10 mouse cellular contexts compared by ENCODE assay signal in the genomic region with DNA sequence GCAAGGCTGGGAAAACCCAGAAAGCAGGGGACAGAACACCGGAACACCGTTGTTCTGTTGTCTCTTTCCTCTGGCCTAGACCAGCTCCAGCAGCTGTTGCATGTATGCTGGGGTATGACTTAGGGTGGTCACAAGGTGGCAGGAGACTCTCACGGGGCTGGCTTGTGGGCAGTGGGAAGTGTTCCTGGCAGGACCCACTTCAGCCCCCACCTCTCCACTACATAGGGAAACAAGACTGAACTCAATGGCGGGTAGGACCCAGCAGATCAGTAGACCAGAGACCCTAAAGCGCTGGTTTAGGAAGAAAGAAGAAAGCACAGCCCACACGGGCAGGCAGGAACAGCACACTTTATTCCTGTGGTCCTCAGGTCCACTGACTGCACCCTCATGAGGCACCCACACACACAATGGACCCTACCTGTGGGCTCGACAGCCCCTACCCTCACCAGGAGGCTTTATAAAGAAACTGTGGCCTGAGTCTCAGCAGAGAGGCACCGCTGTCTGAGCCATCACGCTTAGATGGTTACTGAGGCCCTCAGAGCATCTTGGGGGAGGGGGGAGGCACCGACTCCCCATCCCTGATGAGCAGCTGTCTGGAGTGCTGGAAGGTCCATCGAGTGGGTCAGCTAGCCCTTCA. TPM values are rescaled to one million over a fixed set of nuclear protein-coding genes. Genes with fewer than 3 reads are reported as not detected.
DNase-seq lines count a peak whose midpoint lies in the region; ATAC-seq and TF ChIP-seq lines count a peak whose summit lies in the region.
"Had no signal": no experiment of that assay in that cellular context is flagged by ENCODE, and none has a peak within 500 bp of the region (broad histone marks: within the 10 kb centered on the region; RNA-seq: fewer than 3 reads in every experiment).

No protein-coding gene starts in this region.

- H3K27me3 ChIP-seq in MEL (ENCODE audit: control insufficient read depth in 1 of 2, insufficient read depth in 2 of 2, low read length in 2 of 2), result no peaks in the 10 kb centered on the region
- H3K27me3 ChIP-seq in hindbrain, embryonic 11.5 days (ENCODE audit: control insufficient read depth, insufficient read depth, low read length), result no peaks in the 10 kb centered on the region

- TF ChIP-seq POLR2A in MEL (IDR thresholded peaks at IDR 0.05; ENCODE audit: control insufficient read depth in 1 of 2, insufficient read depth in 1 of 2, low read depth in 1 of 2, low read length in 2 of 2, poor library complexity in 1 of 2), result no peak

- no peaks in the 10 kb centered on the region for H3K9me3 ChIP-seq in MEL (replicated peaks; ENCODE audit: insufficient read depth, low read length)
- no peaks in the 10 kb centered on the region for H3K9me3 ChIP-seq in hindbrain, embryonic 11.5 days (ENCODE audit: control insufficient read depth, low read length)

- WGBS in hindbrain, embryonic 11.5 days, result 67% methylated on average over 11 of the region's 11 CpGs

- no peak overlapping the region; the same call in 1 of the 2 replicates for H3K9ac ChIP-seq in MEL (ENCODE audit: control insufficient read depth, low read depth, low read length, poor library complexity, severe bottlenecking)
- H3K9ac ChIP-seq in hindbrain, embryonic 11.5 days (ENCODE audit: low read depth, low read length), result no peak overlapping the region

- peaks cover 7 to 25% of the 10 kb centered on the region in 2 experiments; a peak in 3 of 4 replicates for H3K4me1 ChIP-seq in MEL (ENCODE audit: control insufficient read depth in 1 of 2, insufficient read depth in 2 of 2, low read length in 2 of 2)
- H3K4me1 ChIP-seq in hindbrain, embryonic 11.5 days (replicated peaks; ENCODE audit: control insufficient read depth, insufficient read depth, low read length), result peaks cover 11% of the 10 kb centered on the region; the same call in 1 of the 2 replicates

- peak; percentile 42 for TF ChIP-seq RAD21 in MEL (IDR thresholded peaks at IDR 0.05; ENCODE audit: low read depth, low read length)

- TF ChIP-seq CTCF in MEL (IDR thresholded peaks at IDR 0.05 in 2 of 3, conservative IDR thresholded peaks at IDR 0.05 in 1 of 3; ENCODE audit: control insufficient read depth in 1 of 3, insufficient read depth in 1 of 3, low read depth in 2 of 3, low read length in 3 of 3, poor library complexity in 1 of 3, severe bottlenecking in 1 of 3), result peak in 2 of 3 experiments; percentile 36 to 45; a peak in 4 of 6 replicates

- peak; percentile 31; the same call in 1 of the 2 replicates for ATAC-seq in hindbrain, embryonic 11.5 days (ENCODE audit: low FRiP score)
- ATAC-seq in megakaryocyte-erythroid progenitor cell, adult 5-6 weeks (replicated peaks; ENCODE audit: low FRiP score, low TSS enrichment, poor library complexity, severe bottlenecking), result peak; percentile 22; the same call in 1 of the 2 replicates
- no peak for ATAC-seq in cerebellum, adult (ENCODE audit: insufficient number of reproducible peaks, low FRiP score, low TSS enrichment)

- peaks cover 26% of the 10 kb centered on the region for H3K79me2 ChIP-seq in MEL (ENCODE audit: control insufficient read depth, insufficient read depth, low read length, poor library complexity)

- no peak for TF ChIP-seq EP300 in MEL (IDR thresholded peaks at IDR 0.05; ENCODE audit: low read depth in 1 of 2, low read length in 2 of 2)

- intact Hi-C loops in heart, postnatal 36 days (cut with DNase I), result no loop called here

- H3K27ac ChIP-seq in MEL (ENCODE audit: control insufficient read depth, low read depth, low read length), result peak overlapping the region; percentile 13; the same call in 1 of the 2 replicates
- H3K27ac ChIP-seq in hindbrain, embryonic 11.5 days (ENCODE audit: low read depth, low read length), result no peak overlapping the region

- peak overlapping the region in 1 of 2 experiments; percentile 86; a peak in 1 of 4 replicates for H3K4me3 ChIP-seq in MEL (ENCODE audit: control insufficient read depth in 1 of 2, insufficient read depth in 1 of 2, low read depth in 2 of 2, low read length in 2 of 2)
- H3K4me3 ChIP-seq in hindbrain, embryonic 11.5 days (ENCODE audit: low read depth, low read length), result no peak overlapping the region

- DNase-seq in heart, adult 11 months, result peak; percentile 93
- no peak for DNase-seq in heart, postnatal 36 days
- no peak for DNase-seq in MEL (ENCODE audit: low read depth, low spot score)
- DNase-seq in hindbrain, embryonic 11.5 days (ENCODE audit: low spot score), result peak; percentile 3
- no peak for DNase-seq in layer of hippocampus, adult 8-10 months (ENCODE audit: low spot score in 2 of 2)
- DNase-seq in adrenal gland, postnatal 4 days (ENCODE audit: low spot score in 2 of 2), result no peak

- peaks cover 0 to 24% of the 10 kb centered on the region in 2 experiments; a peak in 2 of 4 replicates for H3K36me3 ChIP-seq in MEL (ENCODE audit: control insufficient read depth in 1 of 2, insufficient read depth in 2 of 2, low read length in 2 of 2)
- 0 out of 2 replicates have a peak, but pooled peaks cover 9% of the 10 kb centered on the region for H3K36me3 ChIP-seq in hindbrain, embryonic 11.5 days (ENCODE audit: control insufficient read depth, insufficient read depth, low read length)

- H3K4me2 ChIP-seq in hindbrain, embryonic 11.5 days (replicated peaks; ENCODE audit: low read depth, low read length), result no peak overlapping the region

TF ChIP-seq in MEL, 35 proteins besides CTCF, POLR2A, EP300 and RAD21 (continues in another document):
- TF ChIP-seq MYC (IDR thresholded peaks at IDR 0.05; ENCODE audit: low read depth, low read length) (no peak), MAFK (IDR thresholded peaks at IDR 0.05; ENCODE audit: borderline replicate concordance, low read depth, low read length) (no peak), ETS1 (IDR thresholded peaks at IDR 0.05; ENCODE audit: low read depth, low read length) (no peak), MXI1 (IDR thresholded peaks at IDR 0.05; ENCODE audit: low read depth, low read length) (no peak), MEF2A (IDR thresholded peaks at IDR 0.05; ENCODE audit: extremely low read depth, insufficient replicate concordance, low read depth, low read length, poor library complexity, severe bottlenecking) (no peak), NRF1 (IDR thresholded peaks at IDR 0.05; ENCODE audit: insufficient read depth, low read depth, low read length, poor library complexity, severe bottlenecking) (no peak), ZC3H11A (IDR thresholded peaks at IDR 0.05; ENCODE audit: low read depth, low read length) (no peak), JUND (IDR thresholded peaks at IDR 0.05; ENCODE audit: low read depth, low read length) (no peak)

RNA-seq across cellular contexts. Expression of a gene that starts 0.7 kb away (rescaled TPM):
- 10 to 100 TPM; 40.4 to 42.1 TPM for total RNA-seq in heart, postnatal 36 days (2021)
- 299 and 344 TPM in 2 replicates for total RNA-seq in MEL (2012; rRNA removed)
- polyA plus RNA-seq in MEL (2012; ENCODE audit: insufficient read depth in 1 of 2, insufficient read length in 2 of 2, low read depth in 1 of 2, low replicate concordance in 2 of 2, missing spikeins in 1 of 2), result 100 to 1,000 TPM; 321 to 338 TPM
- 52.7 and 53.4 TPM in 2 replicates for polyA plus RNA-seq in hindbrain, embryonic 11.5 days (2014; fragmentation: Nextera tagmentation; extraction: Ambion mirVana)
- 66.0 and 69.7 TPM in 2 replicates for total RNA-seq in megakaryocyte-erythroid progenitor cell, adult 5-6 weeks (2014; fragmentation: Nextera tagmentation)
- total RNA-seq in megakaryocyte-erythroid progenitor cell, adult 5-6 weeks (2017), result 25.4 and 28.7 TPM in 2 replicates
- total RNA-seq in layer of hippocampus, adult 8-10 months (2022), result 10 to 100 TPM in 3 of 4 experiments, 1 to 10 TPM in 1; 7.4 to 54.9 (median 25.7) TPM
- 10 to 100 TPM; 49.9 to 76.7 TPM for total RNA-seq in adrenal gland, postnatal 4 days (2021)
- polyA plus RNA-seq: C2C12 had no signal

RNA-seq across cellular contexts. Expression of a gene that starts 9.8 kb away (rescaled TPM):
- 1 to 10 TPM; 4.5 to 5.5 TPM for total RNA-seq in heart, postnatal 36 days (2021)
- total RNA-seq in MEL (2012; rRNA removed), result 20.6 and 20.8 TPM in 2 replicates
- 10 to 100 TPM in 1 of 2 experiments, not detected in 1; 25.5 TPM for polyA plus RNA-seq in MEL (2012; ENCODE audit: insufficient read depth in 1 of 2, insufficient read length in 2 of 2, low read depth in 1 of 2, low replicate concordance in 2 of 2, missing spikeins in 1 of 2)
- polyA plus RNA-seq in hindbrain, embryonic 11.5 days (2014; fragmentation: Nextera tagmentation; extraction: Ambion mirVana), result 46.3 and 49.2 TPM in 2 replicates
- 2.4 and 2.9 TPM in 2 replicates for total RNA-seq in megakaryocyte-erythroid progenitor cell, adult 5-6 weeks (2014; fragmentation: Nextera tagmentation)
- total RNA-seq in megakaryocyte-erythroid progenitor cell, adult 5-6 weeks (2017), result 0.14 and 1.8 TPM in 2 replicates
- total RNA-seq in layer of hippocampus, adult 8-10 months (2022), result 10 to 100 TPM; 19.0 to 36.1 (median 25.0) TPM
- 10 to 100 TPM in 1 of 2 experiments, 1 to 10 TPM in 1; 9.1 to 11.5 TPM for total RNA-seq in adrenal gland, postnatal 4 days (2021)

RNA-seq across cellular contexts. Expression of a gene that starts 11.6 kb away (rescaled TPM):
- not detected for total RNA-seq in heart, postnatal 36 days (2021)
- total RNA-seq in MEL (2012; rRNA removed), result not detected in 2 replicates
- under 1 TPM in 1 of 2 experiments, not detected in 1; 0.43 TPM for polyA plus RNA-seq in MEL (2012; ENCODE audit: insufficient read depth in 1 of 2, insufficient read length in 2 of 2, low read depth in 1 of 2, low replicate concordance in 2 of 2, missing spikeins in 1 of 2)
- not detected in 2 replicates for polyA plus RNA-seq in hindbrain, embryonic 11.5 days (2014; fragmentation: Nextera tagmentation; extraction: Ambion mirVana)
- total RNA-seq in megakaryocyte-erythroid progenitor cell, adult 5-6 weeks (2014; fragmentation: Nextera tagmentation), result not detected in 2 replicates
- not detected in 2 replicates for total RNA-seq in megakaryocyte-erythroid progenitor cell, adult 5-6 weeks (2017)
- total RNA-seq in layer of hippocampus, adult 8-10 months (2022), result not detected
- total RNA-seq in adrenal gland, postnatal 4 days (2021), result not detected
- polyA plus RNA-seq: erythroblast, embryonic 14.5 days had no signal

RNA-seq across cellular contexts. Expression of a gene that starts 27.1 kb away (rescaled TPM):
- 1 to 10 TPM; 2.2 to 5.0 TPM for total RNA-seq in heart, postnatal 36 days (2021)
- total RNA-seq in MEL (2012; rRNA removed), result not detected in 2 replicates
- under 1 TPM in 1 of 2 experiments, not detected in 1; 0.06 TPM for polyA plus RNA-seq in MEL (2012; ENCODE audit: insufficient read depth in 1 of 2, insufficient read length in 2 of 2, low read depth in 1 of 2, low replicate concordance in 2 of 2, missing spikeins in 1 of 2)
- polyA plus RNA-seq in hindbrain, embryonic 11.5 days (2014; fragmentation: Nextera tagmentation; extraction: Ambion mirVana), result not detected in 2 replicates
- 2.2 TPM in 1 of 2 replicates, not detected in the other for total RNA-seq in megakaryocyte-erythroid progenitor cell, adult 5-6 weeks (2014; fragmentation: Nextera tagmentation)
- total RNA-seq in megakaryocyte-erythroid progenitor cell, adult 5-6 weeks (2017), result not detected in 2 replicates
- total RNA-seq in layer of hippocampus, adult 8-10 months (2022), result not detected
- under 1 TPM; 0.42 to 0.56 TPM for total RNA-seq in adrenal gland, postnatal 4 days (2021)
- polyA plus RNA-seq: erythroblast, embryonic 14.5 days had no signal

RNA-seq across cellular contexts. Expression of a gene that starts 42.5 kb away (rescaled TPM):
- total RNA-seq in heart, postnatal 36 days (2021), result 10 to 100 TPM; 37.3 to 40.0 TPM
- total RNA-seq in MEL (2012; rRNA removed), result 12.0 and 18.6 TPM in 2 replicates
- polyA plus RNA-seq in MEL (2012; ENCODE audit: insufficient read depth in 1 of 2, insufficient read length in 2 of 2, low read depth in 1 of 2, low replicate concordance in 2 of 2, missing spikeins in 1 of 2), result 10 to 100 TPM in 1 of 2 experiments, not detected in 1; 37.7 TPM
- polyA plus RNA-seq in hindbrain, embryonic 11.5 days (2014; fragmentation: Nextera tagmentation; extraction: Ambion mirVana), result 24.2 and 27.6 TPM in 2 replicates
- total RNA-seq in megakaryocyte-erythroid progenitor cell, adult 5-6 weeks (2014; fragmentation: Nextera tagmentation), result 33.2 and 37.2 TPM in 2 replicates
- 23.7 and 40.2 TPM in 2 replicates for total RNA-seq in megakaryocyte-erythroid progenitor cell, adult 5-6 weeks (2017)
- 10 to 100 TPM; 26.9 to 40.7 (median 31.3) TPM for total RNA-seq in layer of hippocampus, adult 8-10 months (2022)
- total RNA-seq in adrenal gland, postnatal 4 days (2021), result 10 to 100 TPM; 47.5 to 53.7 TPM

Comparison
In these comparisons a context has a peak if more than half of its experiments do, and no peak if none do; other contexts are left out.
1. DNase-seq: peak in heart, adult 11 months (single experiment) and hindbrain, embryonic 11.5 days (single experiment); none in heart, postnatal 36 days (0 of 2), MEL (single experiment), layer of hippocampus, adult 8-10 months (0 of 2) and adrenal gland, postnatal 4 days (0 of 2).